Mouse (Mus musculus) cerebellum, adult 2 months (tissue): Measurements from ENCODE around the gene Cdipt.

ENCODE experiments used
- CTCF ChIP-seq: fragments of 200-500 bp; IDR thresholded peaks from 2 replicates; pipeline ENCODE4 v1.5.1; 2011; ENCODE audit warnings: low read depth, mild to moderate bottlenecking, control low read depth, low read length, moderate library complexity, borderline replicate concordance; ENCODE audit not compliant: insufficient read depth
- POLR2A ChIP-seq: fragments of 200-500 bp; IDR thresholded peaks from 2 replicates; pipeline ENCODE4 v1.6.1; 2011; ENCODE audit warnings: low read length, control low read depth, borderline replicate concordance; ENCODE audit not compliant: insufficient read depth

DNA sequence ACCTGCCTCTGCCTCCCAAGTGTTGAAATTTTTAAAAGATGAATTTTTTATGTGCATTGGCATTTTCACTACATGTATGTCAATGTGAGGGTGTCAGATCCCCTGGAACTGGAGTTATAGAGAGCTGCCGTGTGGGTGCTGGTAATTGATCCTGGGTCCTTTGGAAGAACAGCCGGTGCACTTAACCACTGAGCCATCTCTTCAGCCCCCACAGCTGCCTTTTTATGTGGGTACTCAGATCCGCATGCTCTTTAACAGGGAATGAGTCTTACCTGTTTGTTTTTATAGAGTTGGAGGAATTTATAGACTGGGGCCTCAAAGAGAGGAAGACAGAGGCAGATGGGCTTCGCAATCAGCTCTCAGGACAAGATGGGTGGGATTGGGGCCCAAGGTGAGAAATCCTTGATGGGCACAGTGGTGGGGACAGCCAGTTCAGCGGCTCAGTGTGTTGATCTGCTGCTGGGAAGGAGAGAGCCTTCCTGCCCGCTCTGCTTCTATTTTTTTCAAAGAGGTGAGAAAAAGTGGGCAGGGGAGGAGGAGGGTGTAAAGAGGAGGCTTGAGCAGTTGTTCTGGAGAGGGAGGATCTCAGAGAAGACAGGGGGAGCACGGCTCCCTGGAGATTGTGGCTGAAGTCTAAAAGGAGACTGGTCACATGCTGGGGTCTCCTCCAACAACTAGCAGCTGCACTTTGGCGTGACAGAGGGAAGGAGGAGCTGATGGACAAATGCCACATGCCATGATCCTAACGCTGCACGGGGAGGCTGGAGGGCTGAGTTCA is 9.1 kb downstream of the Cdipt start:
- TF ChIP-seq CTCF (no peak), POLR2A (no peak)
